Mouse (Mus musculus) v-Abl transformed pro-B cells (cell line): ENCODE measurements around the gene Olfr1428.
"Not testable (repeated sequence)": the region's sequence is repeated elsewhere in the genome, so short reads cannot be mapped to it uniquely, and the experiment has no call there.

Experiments
- in situ Hi-C, 2 experiments: fragments of 400-800 bp; cut with MboI; formaldehyde crosslinking; loops; one replicate each; pipeline ENCODE4 v1.15.1; 2025; ENCODE audit not compliant: unreplicated experiment in 2 of 2

The Olfr1428 gene

DNA sequence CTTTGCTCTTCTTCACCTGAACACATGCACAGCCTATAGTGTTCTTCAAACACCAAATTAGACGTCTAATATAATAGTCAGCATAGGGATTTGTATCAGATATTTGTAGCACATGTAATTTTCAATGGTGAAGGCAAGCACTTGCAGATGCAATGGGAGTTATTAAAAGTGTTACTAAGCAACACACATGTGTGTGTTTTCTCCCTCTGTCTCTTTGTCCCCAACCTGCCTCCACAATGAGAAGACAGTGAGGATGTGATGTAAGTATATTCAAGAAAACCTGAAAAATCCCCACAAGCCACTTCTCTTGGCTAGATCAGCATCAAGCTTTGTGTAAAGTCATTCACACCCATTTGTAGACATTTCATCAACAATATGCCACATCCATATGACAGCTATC, at the start of gene Olfr1428:
TSS of gene Olfr1428 (minus strand) at position 101 of the 400 bp plus-strand sequence.
- in situ Hi-C loops: no loop called here

DNA sequence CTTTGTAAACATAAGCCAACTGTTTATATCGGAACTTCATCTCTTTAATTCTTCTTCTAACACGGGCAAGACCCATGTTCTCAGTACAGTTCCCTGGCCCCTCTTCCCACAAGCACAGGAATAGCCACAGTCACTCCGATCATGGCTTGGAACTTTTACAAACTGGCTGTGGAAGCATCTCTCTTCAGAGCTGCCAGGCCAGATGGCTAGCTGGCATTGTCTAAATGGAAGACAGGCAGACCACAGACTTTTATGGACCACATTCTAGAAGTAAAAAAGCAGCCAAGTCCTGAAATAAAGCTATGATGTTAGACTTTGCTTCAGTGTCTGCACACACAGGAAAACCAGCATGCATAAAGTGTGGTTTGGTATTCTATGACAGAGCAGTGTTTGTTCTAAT, 29.8 kb upstream of the Olfr1428 start:
- in situ Hi-C loops: loop anchor here (25.0 kb wide), 2 partner anchors 367 to 692 kb away; partner anchors contain the start of genes Dtx4 (in 1 of the 2) and Gm5244 (in 1 of the 2)

- in situ Hi-C loops: loop anchor here (25.0 kb wide), 2 partner anchors 369 to 694 kb away; partner anchors contain the start of genes Dtx4 (in 1 of the 2) and Gm5244 (in 1 of the 2)
Observed at GRCm38 (mm10) chr19:12143356-12143755, 27.7 kb upstream of the Olfr1428 start.

GRCm38 (mm10) chr19:12134289-12134688, 18.6 kb upstream of the Olfr1428 start:
- in situ Hi-C loops: loop anchor here (10.0 to 25.0 kb wide), 5 partner anchors 291 to 703 kb away; partner anchors contain the start of genes Dtx4 (in 1 of the 2), Gm4952 (in 1 of the 2), Gm5244 (in 1 of the 2) and Pfpl (in 1 of the 2)

DNA sequence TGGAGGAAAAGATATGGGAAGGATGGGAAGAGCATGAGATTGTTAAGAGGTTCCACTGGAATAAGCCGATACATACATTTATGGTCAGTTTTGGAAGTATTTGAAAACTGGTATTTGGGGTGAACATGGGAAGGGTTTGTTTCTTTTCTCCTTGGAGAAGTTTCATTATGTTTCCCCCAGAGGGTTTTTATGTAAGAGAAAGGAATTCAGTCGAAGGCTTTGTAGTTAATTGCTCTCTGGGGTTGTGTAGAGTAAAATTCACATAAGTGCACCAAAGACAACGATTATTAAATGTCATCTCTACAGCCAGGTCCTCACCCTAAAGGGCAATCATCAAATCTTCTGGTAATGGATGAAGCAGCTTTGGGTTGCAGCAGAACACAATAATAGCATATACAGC, 7.4 kb upstream of the Olfr1428 start, which contains the start of gene Olfr76:
TSS of gene Olfr76 (minus strand) at position 101 of the 400 bp plus-strand sequence.
- in situ Hi-C loops: no loop called here

DNA sequence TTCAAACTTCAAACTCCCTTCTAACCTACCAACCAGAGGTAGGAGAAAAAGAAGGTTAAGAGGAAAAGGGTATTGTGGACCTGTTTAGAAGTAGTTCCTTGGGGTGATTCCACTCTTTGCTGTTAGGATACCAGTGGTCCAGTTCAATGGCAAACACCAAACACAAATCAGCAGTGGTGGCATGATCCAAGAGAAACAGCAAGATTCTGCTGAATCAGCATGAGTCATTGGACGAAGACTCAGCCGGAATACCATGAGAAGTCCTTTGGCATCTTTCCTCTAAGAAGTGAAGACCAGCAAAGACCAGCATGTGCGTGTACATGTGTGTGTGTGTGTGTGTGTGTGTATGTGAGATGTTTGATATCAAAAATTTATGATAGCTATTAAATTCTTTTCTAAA, 767 bp upstream of the Olfr1428 start:
- in situ Hi-C loops: no loop called here

DNA sequence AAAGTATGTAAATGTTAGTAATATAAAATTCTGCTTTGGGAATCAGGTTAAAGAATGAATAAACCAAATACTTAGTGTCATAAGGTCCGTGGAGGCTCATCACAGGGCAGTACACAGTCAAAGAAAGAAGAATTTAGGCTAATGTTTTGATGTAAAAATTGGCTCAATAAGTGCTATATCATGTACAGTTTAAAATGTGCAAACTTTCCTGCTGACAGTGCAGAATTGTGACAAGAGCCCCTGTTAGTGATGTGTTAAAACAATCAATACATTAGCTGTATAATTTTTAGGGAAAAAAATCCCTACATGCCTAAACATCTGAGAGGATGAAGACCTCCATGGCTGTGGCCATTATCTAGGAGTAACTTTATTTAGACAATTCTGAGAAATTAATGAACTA, 1.9 kb downstream of the Olfr1428 start:
- in situ Hi-C loops: no loop called here

DNA sequence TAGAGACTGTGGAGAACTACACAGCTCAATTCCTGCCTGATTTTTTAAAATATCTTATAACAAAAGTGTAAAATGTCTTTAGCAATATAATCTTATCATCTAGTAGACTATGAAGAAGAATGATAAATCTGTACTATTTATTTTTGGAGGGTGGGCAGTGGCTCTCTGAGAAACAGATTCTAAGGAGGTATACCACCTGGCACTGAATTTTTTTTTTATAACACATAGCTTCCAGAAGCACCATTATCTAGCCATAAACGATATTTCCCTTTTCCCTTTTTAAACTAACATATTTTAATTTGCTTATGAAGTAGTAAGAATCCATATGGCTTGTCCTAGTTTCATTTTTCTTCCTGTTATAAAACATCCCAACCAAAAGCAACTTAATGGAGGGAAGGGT, 11.2 kb downstream of the Olfr1428 start:
- in situ Hi-C loops: no loop called here

DNA sequence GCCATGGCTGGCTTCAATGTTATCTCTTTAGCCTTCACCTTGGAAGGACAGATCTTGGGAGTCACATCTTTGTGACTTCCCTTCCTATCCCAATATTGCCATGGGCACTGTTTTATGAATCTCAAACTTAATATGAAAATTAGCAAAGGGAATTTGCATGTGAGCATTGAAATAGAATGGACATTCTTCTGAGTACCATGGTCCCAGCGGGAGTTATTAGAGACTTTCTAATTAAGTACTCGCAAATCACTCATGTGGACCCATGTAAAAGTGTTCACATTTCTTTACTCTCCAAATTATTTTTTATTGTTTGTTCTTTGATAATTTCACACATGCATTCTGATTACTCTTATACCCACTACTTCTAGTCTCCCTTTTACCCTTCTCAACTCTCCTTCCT, 12.5 kb downstream of the Olfr1428 start, which contains the start of gene Olfr1427:
TSS of gene Olfr1427 (minus strand) at position 101 of the 400 bp plus-strand sequence.
- in situ Hi-C loops: no loop called here

GRCm38 (mm10) chr19:12091913-12092312, 23.8 kb downstream of the Olfr1428 start, which contains the start of gene Olfr1426:
Olfr1426 (minus strand) TSS chr19:12092013.
- in situ Hi-C loops: no loop called here

DNA sequence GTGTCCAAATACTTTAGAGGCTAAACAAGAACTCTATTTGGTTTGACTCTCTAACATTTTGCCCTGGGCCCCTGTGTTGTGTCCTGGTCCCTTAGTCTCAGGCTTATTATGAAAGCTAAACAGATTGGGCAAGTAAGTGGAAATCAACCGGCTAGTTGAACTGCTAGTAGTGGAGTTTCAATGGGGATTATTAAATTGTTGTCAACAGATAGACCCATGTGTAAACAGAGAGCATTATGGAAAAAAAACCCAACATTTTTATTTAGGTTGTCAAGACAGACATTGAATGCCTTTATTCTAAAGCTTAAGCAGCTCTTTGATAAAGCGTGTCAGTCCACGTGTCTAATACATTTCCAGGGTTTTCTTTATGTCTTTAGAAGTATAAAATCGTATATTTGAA, 38.1 kb downstream of the Olfr1428 start, which contains the start of gene Olfr1425:
TSS of gene Olfr1425 (minus strand) at position 101 of the 400 bp plus-strand sequence.
- in situ Hi-C loops: not testable (repeated sequence)

- in situ Hi-C loops: not testable (repeated sequence)
Observed at GRCm38 (mm10) chr19:12069546-12069945, 46.2 kb downstream of the Olfr1428 start.

DNA sequence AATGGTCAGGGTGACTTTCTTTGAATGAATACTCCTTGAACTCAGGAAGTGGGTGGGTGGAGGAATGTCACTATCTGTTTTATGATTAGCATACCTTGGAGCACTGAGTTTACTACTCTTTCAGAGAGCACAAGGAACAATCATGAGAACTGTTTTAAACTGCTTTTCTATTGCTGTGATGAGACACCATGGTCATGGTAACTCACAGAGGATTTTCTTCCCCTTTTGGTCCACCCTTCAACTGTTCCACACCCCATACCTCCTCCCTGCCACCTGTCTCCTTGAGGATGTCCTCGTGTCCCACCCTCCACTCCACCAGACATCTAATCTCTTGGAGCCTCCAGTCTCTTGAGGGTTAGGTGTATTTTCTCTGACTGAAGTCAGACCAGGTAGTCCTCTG, 47.9 kb downstream of the Olfr1428 start:
- in situ Hi-C loops: not testable (repeated sequence)

- in situ Hi-C loops: not testable (repeated sequence)
Observed at GRCm38 (mm10) chr19:12062582-12062981, 53.1 kb downstream of the Olfr1428 start, which contains the start of gene Olfr1424. Olfr1424 (minus strand) TSS chr19:12062682.
